Mouse (Mus musculus): Measurements from ENCODE around the gene Zfp217. TPM values are rescaled to one million over a fixed set of nuclear protein-coding genes. Genes with fewer than 3 reads are reported as not detected.
"Not testable (repeated sequence)": the region's sequence is repeated elsewhere in the genome, so short reads cannot be mapped to it uniquely, and the experiment has no call there.

Zfp217 gene
- total RNA-seq (2021): 10 to 100 TPM; 14.1 to 15.1 TPM
- long read RNA-seq, experiment 1, partial matches to known transcripts: 1 of 1 reads
- long read RNA-seq, experiment 1, other reads (novel, unspliced or antisense): 0 of 1 reads
- long read RNA-seq, experiment 2, partial matches to known transcripts: 5 of 6 reads
- long read RNA-seq, experiment 2, other reads (novel, unspliced or antisense): 1 of 6 reads

- DNase-seq (ENCODE audit: low spot score in 2 of 2): peak in 1 of 2 experiments; percentile 30
These were observed at the start of gene Zfp217 for GRCm38 (mm10) chr2:170147661-170148153. TSS of gene Zfp217 (minus strand) at chr2:170148103.

- no peak for DNase-seq (ENCODE audit: low spot score in 2 of 2)
These were observed 47.7 kb upstream of the Zfp217 start for GRCm38 (mm10) chr2:170195542-170196089.

GRCm38 (mm10) chr2:170194845-170195244, 46.9 kb upstream of the Zfp217 start:
- no peak for DNase-seq (ENCODE audit: low spot score in 2 of 2)

GRCm38 (mm10) chr2:170193850-170194249, 45.9 kb upstream of the Zfp217 start:
- no peak for DNase-seq (ENCODE audit: low spot score in 2 of 2)

GRCm38 (mm10) chr2:170193211-170193610, 45.3 kb upstream of the Zfp217 start:
- DNase-seq (ENCODE audit: low spot score in 2 of 2): no peak

- no peak for DNase-seq (ENCODE audit: low spot score in 2 of 2)
These were observed 44.8 kb upstream of the Zfp217 start for GRCm38 (mm10) chr2:170192731-170193149.

- DNase-seq (ENCODE audit: low spot score in 2 of 2): no peak
These were observed 40.8 kb upstream of the Zfp217 start for GRCm38 (mm10) chr2:170188721-170189120.

- no peak for DNase-seq (ENCODE audit: low spot score in 2 of 2)
These were observed 37.4 kb upstream of the Zfp217 start for GRCm38 (mm10) chr2:170185137-170185837.

GRCm38 (mm10) chr2:170184175-170184983, 36.5 kb upstream of the Zfp217 start:
- DNase-seq (ENCODE audit: low spot score in 2 of 2): peak; percentile 41 to 61

- no peak for DNase-seq (ENCODE audit: low spot score in 2 of 2)
These were observed 35.9 kb upstream of the Zfp217 start for GRCm38 (mm10) chr2:170183851-170184174.

GRCm38 (mm10) chr2:170181862-170182261, 34.0 kb upstream of the Zfp217 start:
- no peak for DNase-seq (ENCODE audit: low spot score in 2 of 2)

- not testable (repeated sequence) for DNase-seq (ENCODE audit: low spot score in 2 of 2)
These were observed 32.9 kb upstream of the Zfp217 start for GRCm38 (mm10) chr2:170180769-170181168.

GRCm38 (mm10) chr2:170179317-170179716, 31.4 kb upstream of the Zfp217 start:
- no peak for DNase-seq (ENCODE audit: low spot score in 2 of 2)

- DNase-seq (ENCODE audit: low spot score in 2 of 2): no peak
These were observed 29.4 kb upstream of the Zfp217 start for GRCm38 (mm10) chr2:170177323-170177722.

- DNase-seq (ENCODE audit: low spot score in 2 of 2): no peak
These were observed 28.5 kb upstream of the Zfp217 start for GRCm38 (mm10) chr2:170176284-170176926.

- no peak for DNase-seq (ENCODE audit: low spot score in 2 of 2)
These were observed 27.8 kb upstream of the Zfp217 start for GRCm38 (mm10) chr2:170175661-170176150.

GRCm38 (mm10) chr2:170175190-170175589, 27.3 kb upstream of the Zfp217 start:
- DNase-seq (ENCODE audit: low spot score in 2 of 2): no peak

GRCm38 (mm10) chr2:170169062-170169461, 21.2 kb upstream of the Zfp217 start:
- DNase-seq (ENCODE audit: low spot score in 2 of 2): no peak

- DNase-seq (ENCODE audit: low spot score in 2 of 2): no peak
These were observed 17.7 kb upstream of the Zfp217 start for GRCm38 (mm10) chr2:170165649-170166048.

- no peak for DNase-seq (ENCODE audit: low spot score in 2 of 2)
These were observed 16.0 kb upstream of the Zfp217 start for GRCm38 (mm10) chr2:170163671-170164462.
